Mouse (Mus musculus) liver, embryonic 14.5 days (tissue): ENCODE results near the gene Atp6v1a. TPM values are rescaled to one million over a fixed set of nuclear protein-coding genes. Genes with fewer than 3 reads are reported as not detected.
A peak's percentile ranks its signal among the peaks of the same experiment; 100 is the strongest.

Experiments
- ATAC-seq: fragments of 200-750 bp; cut with Nextera tagmentation; 2 replicates; pipeline ENCODE4 v1.8.0; 2017; ENCODE audit warnings: moderate number of reproducible peaks, mild to moderate bottlenecking, moderate library complexity; ENCODE audit not compliant: insufficient read depth
- DNase-seq, 3 experiments: peaks; one replicate each; pipeline ENCODE4 v3.0.0-alpha.2; 2012 to 2013; ENCODE audit warnings: low read depth in 3 of 3, low spot score in 3 of 3
- H3K27ac ChIP-seq: fragments of 300-500 bp; sonication (generic); 2 replicates; pipeline ENCODE4 v1.5.1; 2014; ENCODE audit warnings: moderate library complexity, mild to moderate bottlenecking, control low read depth, inconsistent platforms
- H3K27me3 ChIP-seq: fragments of 300-500 bp; sonication (generic); 2 replicates; pipeline ENCODE4 v1.6.1; 2014; ENCODE audit warnings: mild to moderate bottlenecking, low read length, moderate library complexity; ENCODE audit not compliant: control insufficient read depth, insufficient read depth
- H3K36me3 ChIP-seq: fragments of 300-500 bp; sonication (generic); replicated peaks from 2 replicates; pipeline ENCODE4 v1.6.1; 2014; ENCODE audit warnings: low read depth; ENCODE audit not compliant: control insufficient read depth, insufficient read depth
- H3K4me1 ChIP-seq, 2 experiments: fragments of 200-500 bp in 1 of 2; fragments of 300-500 bp in 1 of 2; sonication (generic) in 1 of 2; replicated peaks; 2 replicates each; pipeline ENCODE4 v1.6.1; 2012 to 2014; ENCODE audit warnings: antibody characterized with exemption in 1 of 2, inconsistent platforms in 1 of 2, low read length in 1 of 2; ENCODE audit not compliant: control insufficient read depth in 2 of 2, insufficient read depth in 2 of 2
- H3K4me2 ChIP-seq: fragments of 300-500 bp; sonication (generic); 2 replicates; pipeline ENCODE4 v1.6.1; 2014; ENCODE audit warnings: low read depth, mild to moderate bottlenecking, control low read depth, moderate library complexity
- H3K4me3 ChIP-seq, 2 experiments: fragments of 200-500 bp in 1 of 2; fragments of 300-500 bp in 1 of 2; sonication (generic) in 1 of 2; 2 replicates each; pipeline ENCODE4 v1.5.1; 2012 to 2014; ENCODE audit warnings: low read depth in 2 of 2, low read length in 2 of 2, mild to moderate bottlenecking in 2 of 2, control low read depth in 1 of 2, inconsistent platforms in 1 of 2, moderate library complexity in 1 of 2; ENCODE audit not compliant: insufficient read depth in 1 of 2
- H3K9ac ChIP-seq: fragments of 300-500 bp; sonication (generic); replicated peaks from 2 replicates; pipeline ENCODE4 v1.6.1; 2014; ENCODE audit warnings: mild to moderate bottlenecking, control low read depth, moderate library complexity
- H3K9me3 ChIP-seq: fragments of 300-500 bp; sonication (generic); 2 replicates; pipeline ENCODE4 v1.6.1; 2016; ENCODE audit warnings: low read length, mixed read lengths; ENCODE audit not compliant: control insufficient read depth
- CTCF ChIP-seq: IDR thresholded peaks from 2 replicates; pipeline ENCODE4 v1.5.1; 2016; ENCODE audit warnings: antibody characterized with exemption, low read depth, control low read depth
- EP300 ChIP-seq: IDR thresholded peaks from 2 replicates; pipeline ENCODE4 v1.6.1; 2016; ENCODE audit warnings: antibody characterized with exemption, low read depth
- WGBS: fragments of 180-500 bp; shearing (Covaris S2); extraction: QIAGEN DNeasy Blood & Tissue Kit; methylation state at CpG from one replicate; pipeline ENCODE4 v1.1.7; 2014; ENCODE audit not compliant: insufficient replicate concordance; 5-methylcytosine and 5-hydroxymethylcytosine counted together
- polyA plus RNA-seq, 2 experiments: library from polyadenylated mRNA; depleted of rRNA in 1 of 2; stranded (reverse) in 1 of 2; unstranded in 1 of 2; fragments of >200 nt; fragmentation: Nextera tagmentation in 1 of 2; extraction: Ambion mirVana in 1 of 2; gene quantifications; 2 replicates each; pipeline versions ENCODE4 v1.2.1 to v1.2.3; 2012 to 2014

Atp6v1a gene
- polyA plus RNA-seq, 2 experiments: 11.9 to 28.8 TPM

DNA sequence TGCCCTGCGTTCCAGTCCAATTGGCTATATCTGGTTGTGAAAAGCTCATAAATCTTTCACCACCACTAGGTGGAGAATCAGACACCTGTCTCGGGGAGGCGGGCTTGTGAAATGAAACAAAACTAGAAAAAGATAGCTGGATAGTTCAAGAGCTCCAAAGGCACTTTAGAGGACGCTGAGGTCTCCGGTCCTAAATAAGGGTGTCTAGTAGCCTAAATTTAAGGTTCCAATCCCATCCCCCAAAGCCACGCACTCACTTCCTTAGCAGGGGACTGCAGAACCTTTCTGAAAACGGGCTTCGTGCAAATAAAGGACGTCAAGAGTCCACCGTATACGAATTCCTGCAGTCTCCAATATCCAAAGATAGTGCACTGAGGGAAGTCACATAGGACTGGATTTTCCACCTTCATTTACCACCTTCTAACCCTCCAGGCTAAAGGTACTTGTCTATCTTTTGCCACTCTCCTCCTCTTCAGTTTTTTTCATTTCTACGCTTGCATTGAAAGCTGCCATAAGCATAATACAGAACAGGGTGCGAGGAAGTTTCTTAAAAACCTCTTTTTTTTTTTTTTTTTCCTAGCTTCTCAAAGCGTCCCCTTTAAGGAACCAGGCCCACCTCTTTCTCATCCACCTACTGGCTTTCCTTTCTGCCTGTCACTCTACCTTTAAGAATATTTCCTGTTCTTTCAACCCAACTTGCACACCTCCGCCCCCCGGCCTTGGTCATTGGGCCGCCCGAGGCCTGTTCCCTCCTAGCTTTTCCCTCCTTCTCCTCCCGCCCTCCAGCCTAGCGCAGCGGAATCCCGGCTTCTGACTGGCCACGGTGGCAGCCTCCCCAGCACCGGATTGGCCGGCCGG, 33.0 kb upstream of the Atp6v1a start:
- H3K9ac ChIP-seq: peak overlapping the region; percentile 90
- ATAC-seq: peak; percentile 99
- under 1% methylated on average over 26 of the region's 26 CpGs for WGBS
- H3K4me3 ChIP-seq: peak overlapping the region; percentile 83 to 96
- TF ChIP-seq EP300 (no peak), CTCF (peak; percentile 65)
- H3K4me2 ChIP-seq: peak overlapping the region; percentile 96
- peak; percentile 94 to 97 (median 96) for DNase-seq
- H3K27me3 ChIP-seq: no peaks in the 10 kb centered on the region
- no peaks in the 10 kb centered on the region for H3K36me3 ChIP-seq
- H3K4me1 ChIP-seq: peaks cover 30 to 32% of the 10 kb centered on the region in 2 experiments
- H3K27ac ChIP-seq: peak overlapping the region; percentile 85
- no peaks in the 10 kb centered on the region for H3K9me3 ChIP-seq

DNA sequence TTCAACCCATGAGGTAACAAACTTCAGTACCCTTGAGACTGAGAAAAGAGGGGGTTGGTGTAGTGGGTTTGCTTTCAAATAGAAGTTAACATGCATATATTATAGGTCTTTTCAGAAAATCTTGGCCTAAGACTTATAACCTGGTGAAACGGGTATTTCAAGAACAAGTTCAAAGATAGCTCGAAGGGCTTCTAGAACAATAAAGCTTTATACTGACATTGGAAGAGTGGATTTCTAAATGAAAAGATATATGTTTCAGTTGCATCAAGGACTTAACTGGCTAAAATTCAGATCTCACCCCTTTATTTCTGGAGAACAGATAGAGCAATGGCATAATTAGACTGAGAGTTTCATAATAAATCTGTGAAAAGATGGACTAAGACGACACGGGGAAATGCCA, 29.5 kb upstream of the Atp6v1a start:
- TF ChIP-seq CTCF (no peak), EP300 (no peak)
- DNase-seq (no peak), ATAC-seq (no peak)
- Histone ChIP-seq H3K9me3 (no peaks in the 10 kb centered on the region), H3K4me1 (peaks cover 1 to 2% of the 10 kb centered on the region in 2 experiments; a peak in 3 of 4 replicates), H3K4me3 (no peak overlapping the region), H3K9ac (no peak overlapping the region), H3K36me3 (no peaks in the 10 kb centered on the region), H3K27me3 (no peaks in the 10 kb centered on the region), H3K4me2 (no peak overlapping the region), H3K27ac (no peak overlapping the region)
- WGBS: 72% methylated on average over 4 of the region's 4 CpGs

- no peak overlapping the region for H3K27ac ChIP-seq
- H3K9me3 ChIP-seq: no peaks in the 10 kb centered on the region
- H3K4me3 ChIP-seq: no peak overlapping the region
- no peak for DNase-seq
- TF ChIP-seq EP300 (no peak), CTCF (no peak)
- H3K9ac ChIP-seq: no peak overlapping the region
- H3K4me2 ChIP-seq: no peak overlapping the region
- H3K36me3 ChIP-seq: peaks cover 4% of the 10 kb centered on the region
- no peaks in the 10 kb centered on the region for H3K27me3 ChIP-seq
- H3K4me1 ChIP-seq: no peaks in the 10 kb centered on the region
- peak; percentile 50 for ATAC-seq
- 56% methylated on average over 3 of the region's 3 CpGs for WGBS
These were observed 25.7 kb upstream of the Atp6v1a start for GRCm38 (mm10) chr16:44165182-44165581.

DNA sequence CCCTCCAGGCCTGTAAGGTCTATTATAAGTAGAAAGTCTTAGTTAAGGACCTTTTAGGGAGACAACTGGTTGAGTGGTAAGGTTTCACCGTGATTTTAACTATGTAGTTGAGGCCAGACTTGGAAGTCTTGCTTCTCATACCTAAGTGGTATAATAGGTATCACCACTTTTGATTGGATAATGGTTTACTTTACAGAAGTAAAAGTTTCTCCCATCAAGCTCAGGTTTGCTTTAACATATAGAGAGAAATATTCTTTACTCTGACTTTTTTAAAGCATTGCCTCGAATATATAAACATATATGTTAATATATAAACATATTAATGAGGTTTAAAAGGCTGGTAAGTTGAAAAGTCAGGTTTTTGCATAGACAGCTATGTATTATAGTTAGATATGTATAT, 24.3 kb upstream of the Atp6v1a start:
- ATAC-seq: no peak
- 72% methylated on average over 2 of the region's 2 CpGs for WGBS
- H3K27me3 ChIP-seq: no peaks in the 10 kb centered on the region
- TF ChIP-seq EP300: no peak
- no peak for TF ChIP-seq CTCF
- H3K4me3 ChIP-seq: no peak overlapping the region
- no peak overlapping the region for H3K4me2 ChIP-seq
- no peaks in the 10 kb centered on the region for H3K9me3 ChIP-seq
- H3K27ac ChIP-seq: no peak overlapping the region
- no peak overlapping the region for H3K9ac ChIP-seq
- peaks cover 14% of the 10 kb centered on the region for H3K36me3 ChIP-seq
- no peak for DNase-seq
- H3K4me1 ChIP-seq: no peaks in the 10 kb centered on the region

GRCm38 (mm10) chr16:44159325-44159724, 19.8 kb upstream of the Atp6v1a start:
- no peaks in the 10 kb centered on the region for H3K9me3 ChIP-seq
- DNase-seq (no peak), ATAC-seq (no peak)
- H3K4me2 ChIP-seq: no peak overlapping the region
- no peaks in the 10 kb centered on the region for H3K27me3 ChIP-seq
- H3K4me1 ChIP-seq: 0 out of 4 replicates have a peak, but pooled peaks cover 0 to 2% of the 10 kb centered on the region in 2 experiments
- H3K27ac ChIP-seq: no peak overlapping the region
- TF ChIP-seq EP300: no peak
- H3K36me3 ChIP-seq: peaks cover 25% of the 10 kb centered on the region
- H3K4me3 ChIP-seq: no peak overlapping the region
- H3K9ac ChIP-seq: no peak overlapping the region
- 49% methylated on average over 7 of the region's 7 CpGs for WGBS
